Mouse (Mus musculus) neural tube, embryonic 11.5 days (tissue): ENCODE data around the gene Leng1. TPM values are rescaled to one million over a fixed set of nuclear protein-coding genes. Genes with fewer than 3 reads are reported as not detected.

Experiments used
- ATAC-seq: fragments of 200-750 bp; cut with Nextera tagmentation; 2 replicates; pipeline ENCODE4 v1.8.0; 2017; ENCODE audit warnings: moderate number of reproducible peaks, mild to moderate bottlenecking, moderate TSS enrichment, moderate library complexity; ENCODE audit not compliant: insufficient read depth, low FRiP score, low TSS enrichment
- DNase-seq: peaks from one replicate; pipeline ENCODE4 v3.0.0-alpha.2; 2015; ENCODE audit warnings: low spot score
- H3K27ac ChIP-seq: fragments of 300-500 bp; sonication (generic); 2 replicates; pipeline ENCODE4 v1.5.1; 2014; ENCODE audit warnings: low read depth, mild to moderate bottlenecking, low read length
- H3K27me3 ChIP-seq: fragments of 300-500 bp; sonication (generic); 2 replicates; pipeline ENCODE4 v1.6.1; 2014; ENCODE audit warnings: mild to moderate bottlenecking, low read length, mixed read lengths; ENCODE audit not compliant: control insufficient read depth, insufficient read depth
- H3K36me3 ChIP-seq: fragments of 300-500 bp; sonication (generic); 2 replicates; pipeline ENCODE4 v1.6.1; 2014; ENCODE audit warnings: mild to moderate bottlenecking, low read length, moderate library complexity, mixed read lengths; ENCODE audit not compliant: control insufficient read depth, insufficient read depth
- H3K4me1 ChIP-seq: fragments of 300-500 bp; sonication (generic); 2 replicates; pipeline ENCODE4 v1.6.1; 2014; ENCODE audit warnings: low read length, mixed read lengths; ENCODE audit not compliant: control insufficient read depth, insufficient read depth
- H3K4me2 ChIP-seq: fragments of 300-500 bp; sonication (generic); 2 replicates; pipeline ENCODE4 v1.6.1; 2014; ENCODE audit warnings: low read depth, mild to moderate bottlenecking, moderate library complexity
- H3K4me3 ChIP-seq: fragments of 300-500 bp; sonication (generic); 2 replicates; pipeline ENCODE4 v1.5.1; 2014; ENCODE audit warnings: low read depth, low read length
- H3K9ac ChIP-seq: fragments of 300-500 bp; sonication (generic); 2 replicates; pipeline ENCODE4 v1.6.1; 2014; ENCODE audit warnings: mild to moderate bottlenecking, low read length
- H3K9me3 ChIP-seq: fragments of 300-500 bp; sonication (generic); 2 replicates; pipeline ENCODE4 v1.6.1; 2016; ENCODE audit warnings: low read length; ENCODE audit not compliant: control insufficient read depth
- WGBS: fragments of 180-500 bp; shearing (Covaris S2); extraction: QIAGEN DNeasy Blood & Tissue Kit; methylation state at CpG from one replicate; pipeline ENCODE4 v1.1.7; 2014; 5-methylcytosine and 5-hydroxymethylcytosine counted together
- polyA plus RNA-seq: library from polyadenylated mRNA; unstranded; fragments of >200 nt; fragmentation: Nextera tagmentation; extraction: Ambion mirVana; gene quantifications from 2 replicates; pipeline ENCODE4 v1.2.1, GENCODE M21; 2014

The Leng1 gene
- polyA plus RNA-seq, 1 experiment from 2014 or later: 18.2 TPM

- no peak overlapping the region for H3K4me2 ChIP-seq
Observed at GRCm38 (mm10) chr7:3676371-3676770, 10.7 kb upstream of the Leng1 start.

DNA sequence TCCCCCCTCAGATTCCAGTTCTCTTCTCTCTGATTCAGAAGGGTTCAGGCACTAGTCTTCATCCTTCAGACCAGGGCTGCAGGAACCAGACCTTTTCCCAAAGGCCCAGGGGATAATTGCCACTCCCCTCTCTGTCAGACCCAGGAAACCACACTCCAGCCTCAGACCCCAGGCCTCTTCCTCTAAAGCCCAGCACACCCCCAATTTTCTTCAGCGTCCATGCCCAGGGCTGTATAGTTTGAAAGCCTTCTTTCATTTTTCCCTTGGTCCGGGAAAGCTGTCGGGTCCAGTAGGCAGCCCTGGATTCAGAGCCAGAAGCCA, 9.5 kb upstream of the Leng1 start:
- H3K27me3 ChIP-seq: no peaks in the 10 kb centered on the region
- no peaks in the 10 kb centered on the region for H3K4me1 ChIP-seq
- no peak overlapping the region for H3K27ac ChIP-seq
- H3K9ac ChIP-seq: no peak overlapping the region
- ATAC-seq (no peak), DNase-seq (no peak)
- H3K4me2 ChIP-seq: no peak overlapping the region
- H3K9me3 ChIP-seq: no peaks in the 10 kb centered on the region
- H3K36me3 ChIP-seq: no peaks in the 10 kb centered on the region; the same call in 1 of the 2 replicates
- no peak overlapping the region for H3K4me3 ChIP-seq
- 79% methylated on average over 3 of the region's 3 CpGs for WGBS

More at GRCm38 (mm10) chr7:3676371-3676770, 10.7 kb upstream of the Leng1 start:
- Histone ChIP-seq H3K9ac (no peak overlapping the region), H3K36me3 (no peaks in the 10 kb centered on the region; the same call in 1 of the 2 replicates), H3K4me3 (no peak overlapping the region), H3K4me1 (no peaks in the 10 kb centered on the region), H3K9me3 (no peaks in the 10 kb centered on the region), H3K27me3 (no peaks in the 10 kb centered on the region), H3K27ac (no peak overlapping the region)
- no peak for DNase-seq
- ATAC-seq: no peak
- WGBS: 91% methylated on average over 12 of the region's 12 CpGs

DNA sequence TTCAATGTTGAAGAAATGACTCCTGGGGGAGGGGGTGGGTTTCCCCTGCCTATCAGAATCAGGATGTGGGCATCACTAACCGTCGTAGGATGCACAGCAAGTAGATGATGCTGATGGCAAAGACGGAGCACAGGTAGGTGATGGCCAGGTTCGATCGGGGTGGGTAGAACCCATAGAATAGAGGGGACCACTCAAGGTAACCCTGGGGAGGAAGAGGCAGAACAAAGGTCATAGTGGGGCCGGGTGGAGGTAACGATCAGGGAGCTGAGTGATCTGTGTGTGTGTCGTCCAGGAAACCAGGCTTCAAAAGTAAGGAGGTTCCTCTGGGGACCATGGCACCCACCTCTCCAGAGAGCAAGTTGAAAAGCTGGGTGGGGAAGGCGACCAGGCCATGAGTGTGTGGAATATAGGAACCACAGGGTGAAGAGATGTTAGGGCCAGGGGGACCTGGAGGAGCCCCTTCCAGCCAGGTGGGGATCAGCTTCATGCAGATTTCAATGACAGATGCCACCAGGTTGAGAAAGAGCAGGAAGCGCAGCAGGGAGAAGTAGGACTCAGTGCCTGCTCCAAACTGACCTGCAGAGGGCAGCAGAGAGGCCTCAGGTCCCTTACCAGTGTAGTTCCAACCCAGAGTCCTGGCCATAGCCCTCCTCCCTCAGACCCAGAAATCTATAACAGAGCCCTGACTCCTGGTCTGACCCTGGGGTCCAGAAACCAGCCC, 9.0 kb upstream of the Leng1 start:
- H3K4me1 ChIP-seq: no peaks in the 10 kb centered on the region
- H3K27me3 ChIP-seq: no peaks in the 10 kb centered on the region
- no peak overlapping the region for H3K9ac ChIP-seq
- H3K4me3 ChIP-seq: no peak overlapping the region
- H3K9me3 ChIP-seq: no peaks in the 10 kb centered on the region
- peak; percentile 88 for ATAC-seq
- WGBS: 71% methylated on average over 10 of the region's 10 CpGs
- no peaks in the 10 kb centered on the region; the same call in 1 of the 2 replicates for H3K36me3 ChIP-seq
- peak; percentile 80 for DNase-seq
- H3K27ac ChIP-seq: no peak overlapping the region
- H3K4me2 ChIP-seq: no peak overlapping the region

DNA sequence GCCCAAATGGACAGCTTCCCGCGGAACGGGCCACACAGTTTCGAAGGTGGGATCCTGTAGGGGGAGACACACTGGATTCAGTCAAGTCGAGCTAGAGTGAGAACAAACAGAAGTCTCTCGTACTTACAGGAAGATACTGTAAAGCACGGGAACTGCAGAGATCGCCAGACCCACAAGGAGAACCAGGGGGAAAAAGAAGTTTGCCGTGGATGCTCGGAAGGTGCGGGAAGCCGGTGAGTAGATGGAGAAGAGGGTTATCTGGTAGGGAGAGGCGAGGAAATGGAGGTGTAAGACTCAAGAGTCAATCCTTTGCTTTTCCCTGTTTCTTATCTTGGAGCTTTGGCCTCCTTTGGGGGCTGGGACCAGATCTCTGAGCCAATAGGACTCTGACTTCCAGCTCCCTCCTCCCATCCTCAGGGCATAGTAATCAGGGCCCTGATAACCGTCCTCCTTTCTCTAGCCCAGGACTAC, 1.3 kb upstream of the Leng1 start:
- Histone ChIP-seq H3K9me3 (no peaks in the 10 kb centered on the region), H3K4me1 (peaks cover 3% of the 10 kb centered on the region; the same call in 1 of the 2 replicates), H3K36me3 (peaks cover 4% of the 10 kb centered on the region), H3K4me3 (no peak overlapping the region), H3K27ac (no peak overlapping the region), H3K9ac (0 out of 2 replicates have a peak overlapping the region, but pooled peaks have one; percentile 22), H3K4me2 (peak overlapping the region; percentile 9; the same call in 1 of the 2 replicates), H3K27me3 (no peaks in the 10 kb centered on the region)
- 25% methylated on average over 14 of the region's 14 CpGs for WGBS
- DNase-seq (no peak), ATAC-seq (no peak)

- Histone ChIP-seq H3K9me3 (no peaks in the 10 kb centered on the region), H3K4me3 (peak overlapping the region; percentile 57), H3K27me3 (no peaks in the 10 kb centered on the region), H3K4me2 (peak overlapping the region; percentile 73), H3K36me3 (peaks cover 12% of the 10 kb centered on the region), H3K4me1 (peaks cover 3% of the 10 kb centered on the region; the same call in 1 of the 2 replicates), H3K27ac (peak overlapping the region; percentile 23), H3K9ac (peak overlapping the region; percentile 74)
- peak; percentile 17 for ATAC-seq
- WGBS: 34% methylated on average over 15 of the region's 15 CpGs
- peak; percentile 28 for DNase-seq
Observed at GRCm38 (mm10) chr7:3664524-3665214, 971 bp downstream of the Leng1 start.

- Histone ChIP-seq H3K4me3 (no peak overlapping the region), H3K9me3 (no peaks in the 10 kb centered on the region), H3K4me2 (no peak overlapping the region), H3K36me3 (peaks cover 53% of the 10 kb centered on the region), H3K4me1 (no peaks in the 10 kb centered on the region), H3K27me3 (no peaks in the 10 kb centered on the region), H3K27ac (no peak overlapping the region), H3K9ac (no peak overlapping the region)
- DNase-seq (no peak), ATAC-seq (no peak)
- WGBS: 95% methylated on average over 14 of the region's 14 CpGs
Observed at GRCm38 (mm10) chr7:3658578-3658977, 7.1 kb downstream of the Leng1 start.

GRCm38 (mm10) chr7:3656966-3657365, 8.7 kb downstream of the Leng1 start:
- H3K4me2 ChIP-seq: no peak overlapping the region
- ATAC-seq (no peak), DNase-seq (no peak)
- H3K36me3 ChIP-seq: peaks cover 62% of the 10 kb centered on the region
- no peaks in the 10 kb centered on the region for H3K4me1 ChIP-seq
- no peak overlapping the region for H3K4me3 ChIP-seq
- H3K27me3 ChIP-seq: no peaks in the 10 kb centered on the region
- no peak overlapping the region for H3K9ac ChIP-seq
- WGBS: 89% methylated on average over 4 of the region's 4 CpGs
- H3K27ac ChIP-seq: no peak overlapping the region
- H3K9me3 ChIP-seq: no peaks in the 10 kb centered on the region

- Histone ChIP-seq H3K4me2 (peak overlapping the region; percentile 73), H3K9ac (peak overlapping the region; percentile 98), H3K27ac (no peak overlapping the region), H3K4me1 (peaks cover 21% of the 10 kb centered on the region), H3K9me3 (0 out of 2 replicates have a peak, but pooled peaks cover 3% of the 10 kb centered on the region), H3K4me3 (peak overlapping the region; percentile 100), H3K27me3 (no peaks in the 10 kb centered on the region), H3K36me3 (peaks cover 13% of the 10 kb centered on the region)
- ATAC-seq (no peak), DNase-seq (no peak)
- 79% methylated on average over 4 of the region's 4 CpGs for WGBS
Observed at GRCm38 (mm10) chr7:3646641-3647040, 19.0 kb downstream of the Leng1 start.
